In the genomic region with DNA sequence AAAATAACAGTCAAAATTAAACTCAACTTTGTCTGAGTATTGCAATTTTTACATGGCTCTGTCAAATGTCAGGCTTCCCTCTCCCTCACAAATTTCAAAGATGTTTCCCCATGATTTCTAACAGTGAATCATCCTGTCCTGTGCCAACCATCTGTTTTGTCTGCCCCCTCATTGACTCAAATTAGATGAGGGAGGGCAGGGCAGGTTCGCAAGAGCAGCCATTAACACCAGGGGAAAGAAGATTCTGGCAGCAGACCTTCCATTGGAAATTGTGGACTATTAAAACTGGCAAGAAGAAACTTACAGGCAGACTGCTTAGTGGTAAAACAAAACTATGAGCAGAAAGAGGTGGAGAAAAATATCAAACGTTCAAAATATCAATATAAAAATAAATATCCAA, we compare ENCODE assay signal across 14 mouse cellular contexts.
DNase-seq lines count a peak whose midpoint lies in the region; TF ChIP-seq lines count a peak whose summit lies in the region.
"Had no signal": no experiment of that assay in that cellular context is flagged by ENCODE, and none has a peak within 500 bp of the region (broad histone marks: within the 10 kb centered on the region; RNA-seq: fewer than 3 reads in every experiment).

No protein-coding gene starts in this region.

- no peak for TF ChIP-seq CTCF in brain, embryonic 14.5 days (IDR thresholded peaks at IDR 0.05; ENCODE audit: borderline replicate concordance, extremely low read depth, insufficient read depth, insufficient read length)

- TF ChIP-seq POLR2A in brain, embryonic 14.5 days (IDR thresholded peaks at IDR 0.05; ENCODE audit: borderline replicate concordance, extremely low read depth, insufficient read depth, insufficient read length, poor library complexity, severe bottlenecking), result no peak

- peak; percentile 48 to 73 for DNase-seq in cerebellum, postnatal 14 days
- DNase-seq in cerebellum, adult 11 months, result no peak
- peak; percentile 62 for DNase-seq in layer of hippocampus, adult 11-12 months (ENCODE audit: low spot score)
- no peak for DNase-seq in layer of hippocampus, postnatal 25 days (ENCODE audit: extremely low spot score in 1 of 2, low spot score in 1 of 2)
- DNase-seq in brain, embryonic 14.5 days (ENCODE audit: low read depth), result peak; percentile 45
- peak; percentile 15 to 39 for DNase-seq in layer of hippocampus, postnatal 10 days (ENCODE audit: low spot score in 2 of 2)
- no peak for DNase-seq in spleen, postnatal 4 days (ENCODE audit: low spot score in 2 of 2)
- DNase-seq in gastrocnemius, postnatal 10 days, result no peak
- DNase-seq: adrenal gland, adult 8-10 months; gastrocnemius, postnatal 14 days; heart, adult 2 months; heart, postnatal 4 days; kidney, adult 11 months; spleen, adult 18-20 months had no signal

Comparison
In these comparisons a context has a peak if more than half of its experiments do, and no peak if none do; other contexts are left out.
1. DNase-seq: peak in cerebellum, postnatal 14 days (2 of 2), layer of hippocampus, adult 11-12 months (single experiment), brain, embryonic 14.5 days (single experiment) and layer of hippocampus, postnatal 10 days (2 of 2); none in cerebellum, adult 11 months (single experiment), layer of hippocampus, postnatal 25 days (0 of 2), spleen, postnatal 4 days (0 of 2) and gastrocnemius, postnatal 10 days (single experiment).